Mouse (Mus musculus): ENCODE results near the gene Ppil1. TPM values are rescaled to one million over a fixed set of nuclear protein-coding genes. Genes with fewer than 3 reads are reported as not detected.

Ppil1 gene
- polyA plus RNA-seq, 1 experiment from 2014 or later = 171 TPM

DNA sequence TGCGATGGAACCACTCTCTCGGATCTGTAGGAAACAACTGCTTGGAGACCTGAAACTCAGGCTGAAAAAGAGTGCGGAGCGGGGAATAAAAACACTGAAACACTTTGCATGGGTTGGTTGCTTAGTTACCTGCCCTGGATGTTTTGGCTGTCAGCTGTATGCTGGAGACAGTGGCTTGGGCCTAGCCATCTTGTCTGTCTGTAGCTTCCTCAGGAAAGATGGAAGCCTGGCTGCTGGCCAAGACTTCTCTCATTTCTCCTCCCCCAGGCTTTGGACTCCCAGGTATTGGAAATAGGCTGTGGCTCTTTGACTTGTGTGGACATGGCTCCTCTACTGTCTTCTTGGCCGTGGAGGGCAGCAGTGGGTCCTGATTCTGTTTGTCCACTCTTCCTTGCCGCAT, 37.4 kb upstream of the Ppil1 start:
- 91% methylated on average over 6 of the region's 6 CpGs for WGBS
- H3K36me3 ChIP-seq = peaks cover 35% of the 10 kb centered on the region
- peak overlapping the region; percentile 79 for H3K27ac ChIP-seq
- H3K4me1 ChIP-seq = peaks cover 85% of the 10 kb centered on the region
- no peaks in the 10 kb centered on the region for H3K9me3 ChIP-seq (replicated peaks)
- no peak for ATAC-seq (replicated peaks; ENCODE audit: low FRiP score)
- no peak overlapping the region for H3K4me2 ChIP-seq
- no peak overlapping the region for H3K4me3 ChIP-seq (replicated peaks)
- no peak overlapping the region for H3K9ac ChIP-seq
- no peaks in the 10 kb centered on the region for H3K27me3 ChIP-seq

DNA sequence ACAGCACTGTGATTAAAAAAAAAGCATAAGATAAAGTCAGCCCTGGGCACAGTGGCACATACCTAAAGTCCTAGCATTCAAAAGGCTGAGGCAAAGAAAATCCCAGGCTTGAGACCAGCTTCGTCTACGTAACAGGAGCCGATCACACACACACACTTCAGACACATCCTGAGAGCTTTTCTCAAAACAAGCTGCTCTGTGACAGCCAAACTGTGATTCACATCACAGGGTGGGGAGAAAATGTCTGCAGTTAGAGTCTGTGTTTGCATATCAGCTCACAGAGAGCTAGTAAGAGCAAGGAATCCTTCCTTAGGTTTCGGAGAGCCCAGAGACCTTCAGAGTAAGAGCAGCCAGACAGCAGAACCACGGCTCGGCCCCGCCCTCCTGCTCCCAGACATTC, 36.9 kb upstream of the Ppil1 start:
- 84% methylated on average over 7 of the region's 7 CpGs for WGBS
- H3K4me1 ChIP-seq = peaks cover 89% of the 10 kb centered on the region
- H3K27ac ChIP-seq = peak overlapping the region; percentile 79; the same call in 1 of the 2 replicates
- H3K4me3 ChIP-seq (replicated peaks) = no peak overlapping the region
- no peak overlapping the region for H3K4me2 ChIP-seq
- no peaks in the 10 kb centered on the region for H3K27me3 ChIP-seq
- no peak for ATAC-seq (replicated peaks; ENCODE audit: low FRiP score)
- no peaks in the 10 kb centered on the region for H3K9me3 ChIP-seq (replicated peaks)
- H3K36me3 ChIP-seq = peaks cover 35% of the 10 kb centered on the region
- no peak overlapping the region for H3K9ac ChIP-seq

DNA sequence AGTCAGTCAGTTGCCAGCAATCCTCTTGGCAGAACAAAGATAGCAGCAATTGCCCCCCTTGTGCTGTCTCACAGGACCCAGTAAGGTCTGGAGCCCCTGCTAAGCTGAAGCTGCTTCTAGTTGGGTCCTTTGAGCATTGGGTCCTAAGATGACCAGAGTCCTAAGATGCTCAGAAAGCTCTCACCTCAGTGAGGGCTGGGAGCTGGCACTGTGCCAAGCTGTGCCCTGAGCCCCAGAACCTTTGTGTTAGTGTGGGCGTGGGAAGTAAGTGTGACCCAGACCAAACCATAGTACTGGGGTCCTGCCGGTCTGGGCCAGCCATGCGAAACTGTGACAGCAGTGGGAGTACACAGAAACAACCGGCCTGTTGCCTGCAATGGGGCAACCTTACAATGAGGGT, 35.3 kb upstream of the Ppil1 start:
- 54% methylated on average over 4 of the region's 4 CpGs for WGBS
- Histone ChIP-seq H3K9me3 (replicated peaks) (no peaks in the 10 kb centered on the region), H3K4me3 (replicated peaks) (no peak overlapping the region), H3K4me2 (no peak overlapping the region), H3K9ac (no peak overlapping the region), H3K36me3 (peaks cover 51% of the 10 kb centered on the region), H3K4me1 (peaks cover 89% of the 10 kb centered on the region), H3K27me3 (no peaks in the 10 kb centered on the region), H3K27ac (peak overlapping the region; percentile 55)
- no peak for ATAC-seq (replicated peaks; ENCODE audit: low FRiP score)

DNA sequence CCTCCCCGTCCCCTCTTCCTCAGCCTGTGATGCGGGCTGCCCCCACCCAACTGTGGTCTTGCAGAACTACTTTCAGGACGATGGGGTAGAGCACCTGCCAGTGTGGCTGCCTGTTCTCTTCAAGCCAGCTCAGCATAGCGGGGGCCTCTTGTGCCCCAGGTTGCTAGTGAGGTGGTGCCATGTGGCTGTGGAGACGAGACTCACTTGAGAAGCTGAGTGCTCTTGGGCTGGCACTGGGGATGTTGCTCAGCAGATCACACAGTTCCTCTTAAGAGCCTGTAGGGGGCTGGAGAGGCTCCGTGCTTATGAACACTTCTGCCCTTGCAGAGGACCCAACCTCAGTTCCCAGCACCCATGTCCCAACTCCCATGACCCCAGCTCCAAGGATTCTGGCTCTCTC, 33.8 kb upstream of the Ppil1 start:
- no peaks in the 10 kb centered on the region for H3K27me3 ChIP-seq
- H3K4me3 ChIP-seq (replicated peaks) = no peak overlapping the region
- H3K9ac ChIP-seq = no peak overlapping the region
- no peaks in the 10 kb centered on the region for H3K9me3 ChIP-seq (replicated peaks)
- H3K27ac ChIP-seq = peak overlapping the region; percentile 83
- 66% methylated on average over 6 of the region's 6 CpGs for WGBS
- H3K4me1 ChIP-seq = peaks cover 79% of the 10 kb centered on the region
- peak overlapping the region; percentile 18 for H3K4me2 ChIP-seq
- no peak for ATAC-seq (replicated peaks; ENCODE audit: low FRiP score)
- H3K36me3 ChIP-seq = peaks cover 56% of the 10 kb centered on the region

DNA sequence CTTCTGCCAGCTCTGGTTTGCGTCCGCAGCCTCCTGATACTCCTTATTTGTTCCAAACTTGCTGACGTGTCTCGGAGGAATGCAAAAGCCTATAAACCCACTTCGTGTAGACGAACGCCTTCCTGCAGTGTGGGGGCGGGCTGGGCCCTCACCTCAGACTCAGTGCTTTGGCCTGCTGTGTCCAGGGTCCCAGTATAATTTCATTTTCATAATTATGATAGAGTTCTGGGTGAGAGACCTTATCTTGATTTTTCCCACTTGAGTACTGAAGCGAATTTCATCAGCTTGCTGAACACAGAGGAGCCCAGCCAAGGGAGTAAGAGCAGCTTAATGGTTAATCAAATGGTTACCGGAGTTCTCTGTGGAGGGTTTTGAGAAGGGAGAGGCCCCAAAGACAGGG, 33.3 kb upstream of the Ppil1 start:
- WGBS = 27% methylated on average over 10 of the region's 10 CpGs
- H3K9me3 ChIP-seq (replicated peaks) = no peaks in the 10 kb centered on the region
- no peak overlapping the region for H3K9ac ChIP-seq
- ATAC-seq (replicated peaks; ENCODE audit: low FRiP score) = no peak
- H3K27me3 ChIP-seq = no peaks in the 10 kb centered on the region
- H3K27ac ChIP-seq = peak overlapping the region; percentile 83
- H3K4me3 ChIP-seq (replicated peaks) = no peak overlapping the region
- H3K36me3 ChIP-seq = peaks cover 56% of the 10 kb centered on the region
- peaks cover 75% of the 10 kb centered on the region for H3K4me1 ChIP-seq
- peak overlapping the region; percentile 18 for H3K4me2 ChIP-seq

DNA sequence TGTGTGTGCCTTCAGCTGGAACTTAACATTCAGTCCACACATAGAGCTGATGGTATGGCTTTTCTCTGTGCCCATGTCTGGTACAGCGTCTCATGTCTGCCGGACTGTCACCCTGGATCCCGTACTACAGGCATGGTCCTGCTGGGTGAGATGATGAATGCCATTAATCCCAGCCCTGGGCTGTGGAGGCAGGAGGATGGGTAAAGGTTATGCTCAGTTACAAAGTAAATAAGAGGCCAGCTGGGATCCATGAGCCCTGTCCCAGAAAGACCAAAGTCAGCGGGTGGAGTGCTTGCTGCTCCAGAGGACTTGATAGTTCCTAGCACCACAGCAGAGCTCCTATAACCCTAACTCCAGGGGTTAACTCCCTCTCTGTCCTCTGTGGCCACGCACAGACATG, 31.8 kb upstream of the Ppil1 start:
- H3K27ac ChIP-seq = peak overlapping the region; percentile 83

DNA sequence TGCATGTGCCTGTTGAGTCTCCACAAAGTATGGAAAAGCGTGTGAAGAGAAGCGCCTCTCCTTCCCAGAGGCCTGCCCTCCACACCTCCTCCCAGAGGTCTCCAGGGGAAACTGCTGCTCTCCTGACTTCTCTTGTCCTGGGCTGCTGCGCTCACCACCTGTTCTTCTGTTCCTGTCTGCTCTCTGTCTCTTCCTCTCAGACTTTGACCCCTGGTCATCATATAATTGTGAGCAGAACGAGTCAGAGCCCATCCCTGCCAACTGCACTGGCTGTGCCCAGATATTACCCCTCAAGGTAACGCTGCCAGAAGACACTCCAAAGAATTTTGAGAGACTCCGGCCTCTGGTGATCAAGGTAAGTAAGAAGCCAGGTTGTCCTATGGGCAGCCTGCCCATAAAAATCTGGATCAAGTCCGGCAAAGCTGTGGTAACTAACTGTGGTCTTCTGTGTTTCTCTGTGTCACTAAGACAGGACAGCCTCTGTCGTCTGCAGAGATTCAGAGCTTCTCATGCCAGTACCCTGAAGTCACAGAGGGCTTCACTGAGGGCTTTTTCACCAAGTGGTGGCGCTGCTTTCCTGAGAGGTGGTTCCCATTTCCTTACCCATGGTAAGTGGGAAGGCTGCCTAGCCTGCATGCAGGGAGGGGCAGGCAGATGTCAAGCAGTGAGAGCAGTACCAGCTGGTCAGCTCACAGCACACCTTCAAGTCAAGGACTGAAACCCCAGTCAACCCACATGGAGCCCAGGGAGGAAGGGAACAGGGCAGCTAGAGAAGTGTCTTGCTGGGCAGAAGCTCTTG, 30.0 kb upstream of the Ppil1 start:
- Histone ChIP-seq H3K27ac (peak overlapping the region; percentile 38; the same call in 1 of the 2 replicates), H3K36me3 (peaks cover 37% of the 10 kb centered on the region)

More for the DNA sequence above, 31.8 kb upstream of the Ppil1 start:
- peak; percentile 53 for ATAC-seq (replicated peaks; ENCODE audit: low FRiP score)
- no peak overlapping the region for H3K4me2 ChIP-seq
- peaks cover 52% of the 10 kb centered on the region for H3K36me3 ChIP-seq
- 42% methylated on average over 5 of the region's 5 CpGs for WGBS
- peaks cover 61% of the 10 kb centered on the region for H3K4me1 ChIP-seq
- no peak overlapping the region for H3K9ac ChIP-seq
- H3K4me3 ChIP-seq (replicated peaks) = no peak overlapping the region
- H3K27me3 ChIP-seq = no peaks in the 10 kb centered on the region
- H3K9me3 ChIP-seq (replicated peaks) = no peaks in the 10 kb centered on the region

DNA sequence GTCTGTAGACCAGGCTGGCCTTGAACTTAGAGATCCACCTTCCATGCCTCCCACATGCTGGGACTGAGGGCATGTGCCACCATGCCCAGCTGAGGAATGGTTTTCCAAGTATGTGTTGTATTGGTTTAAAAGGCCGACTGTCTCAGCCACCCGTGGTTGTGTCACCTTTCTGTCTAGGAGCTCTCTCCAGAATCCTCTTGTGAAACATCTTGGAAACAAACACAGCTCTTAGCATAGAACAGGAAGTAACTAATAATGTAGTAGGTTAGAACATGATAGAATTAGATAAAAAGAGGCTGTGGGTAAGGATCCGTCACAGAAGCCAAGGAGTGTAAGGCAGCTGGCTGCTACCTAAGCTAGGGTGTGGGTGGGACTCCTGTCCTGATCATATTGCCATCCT, 29.0 kb upstream of the Ppil1 start:
- ATAC-seq (replicated peaks; ENCODE audit: low FRiP score) = no peak

More for the DNA sequence above, 30.0 kb upstream of the Ppil1 start:
- no peak overlapping the region for H3K4me3 ChIP-seq (replicated peaks)
- no peak for ATAC-seq (replicated peaks; ENCODE audit: low FRiP score)
- WGBS = 70% methylated on average over 9 of the region's 9 CpGs
- H3K9me3 ChIP-seq (replicated peaks) = no peaks in the 10 kb centered on the region
- no peak overlapping the region for H3K4me2 ChIP-seq
- no peaks in the 10 kb centered on the region for H3K27me3 ChIP-seq
- no peak overlapping the region for H3K9ac ChIP-seq
- H3K4me1 ChIP-seq = peaks cover 49% of the 10 kb centered on the region

DNA sequence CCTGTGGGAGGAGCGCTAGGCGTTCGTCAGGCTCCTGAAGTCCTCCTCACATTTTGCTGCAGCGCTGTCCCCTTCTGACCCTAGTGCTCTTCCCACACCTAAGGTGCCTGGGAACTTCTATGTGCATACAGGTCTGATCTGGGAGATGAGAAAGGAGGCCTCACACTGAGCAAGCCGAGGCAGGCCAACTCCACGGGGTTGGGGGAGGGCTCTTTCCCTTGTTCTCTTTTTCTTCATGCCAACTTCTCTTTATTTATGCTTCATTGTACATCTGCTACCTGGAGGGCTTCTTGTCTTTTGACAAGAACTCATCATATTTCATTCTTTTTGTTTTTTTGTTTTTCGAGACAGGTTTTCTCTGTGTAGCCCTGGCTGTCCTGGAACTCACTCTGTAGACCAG, 27.8 kb upstream of the Ppil1 start:
- Histone ChIP-seq H3K9me3 (replicated peaks) (no peaks in the 10 kb centered on the region), H3K27ac (no peak overlapping the region), H3K36me3 (peaks cover 29% of the 10 kb centered on the region), H3K4me1 (peaks cover 30% of the 10 kb centered on the region), H3K4me2 (no peak overlapping the region), H3K9ac (no peak overlapping the region), H3K4me3 (replicated peaks) (no peak overlapping the region), H3K27me3 (no peaks in the 10 kb centered on the region)
- WGBS = 86% methylated on average over 7 of the region's 7 CpGs
- ATAC-seq (replicated peaks; ENCODE audit: low FRiP score) = no peak

More for the DNA sequence above, 29.0 kb upstream of the Ppil1 start:
- H3K27me3 ChIP-seq = no peaks in the 10 kb centered on the region
- H3K27ac ChIP-seq = no peak overlapping the region
- H3K4me1 ChIP-seq = peaks cover 42% of the 10 kb centered on the region
- no peak overlapping the region for H3K4me3 ChIP-seq (replicated peaks)
- peaks cover 32% of the 10 kb centered on the region for H3K36me3 ChIP-seq
- H3K9ac ChIP-seq = no peak overlapping the region
- H3K4me2 ChIP-seq = no peak overlapping the region
- 84% methylated on average over 3 of the region's 3 CpGs for WGBS
- no peaks in the 10 kb centered on the region for H3K9me3 ChIP-seq (replicated peaks)

DNA sequence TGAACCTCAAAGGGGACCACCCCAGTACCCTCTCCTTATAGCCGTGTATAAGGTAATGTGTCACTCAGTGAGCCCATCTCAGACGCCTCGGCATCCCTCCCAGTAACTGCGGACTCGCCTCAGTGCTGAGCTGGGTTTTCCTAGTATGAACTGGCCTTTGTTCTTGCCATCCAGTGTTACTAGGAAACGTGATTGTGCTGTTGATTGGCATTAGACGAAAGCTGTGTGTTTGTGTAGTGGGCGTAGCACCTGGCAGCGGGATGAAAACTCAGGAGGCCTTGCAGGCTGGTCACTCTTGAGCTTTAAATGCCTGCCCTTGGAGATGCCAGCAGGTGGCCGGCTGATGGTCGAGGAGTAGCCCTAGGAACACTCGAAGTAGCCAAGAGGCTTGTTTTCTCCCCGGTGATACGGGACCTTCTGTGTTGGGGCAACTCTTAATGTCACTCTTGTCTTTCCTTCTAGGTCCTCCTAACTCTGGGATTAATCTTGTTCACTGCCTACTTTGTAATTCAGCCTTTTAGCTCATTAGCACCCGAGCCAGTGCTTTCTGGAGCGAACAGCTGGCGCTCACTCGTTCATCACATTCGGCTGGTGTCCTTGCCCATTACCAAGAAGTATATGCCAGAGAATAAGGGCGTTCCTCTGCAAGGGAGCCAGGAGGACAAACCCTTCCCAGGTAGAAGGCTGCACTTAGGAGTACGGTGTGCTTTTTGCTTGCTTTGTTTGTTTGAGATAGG, 18.4 kb upstream of the Ppil1 start:
- Histone ChIP-seq H3K9ac (no peak overlapping the region), H3K36me3 (peaks cover 43% of the 10 kb centered on the region), H3K27ac (no peak overlapping the region), H3K4me2 (no peak overlapping the region), H3K4me3 (replicated peaks) (no peak overlapping the region), H3K9me3 (replicated peaks) (no peaks in the 10 kb centered on the region), H3K27me3 (no peaks in the 10 kb centered on the region), H3K4me1 (peaks cover 6% of the 10 kb centered on the region; the same call in 1 of the 2 replicates)
- 81% methylated on average over 21 of the region's 21 CpGs for WGBS
- ATAC-seq (replicated peaks; ENCODE audit: low FRiP score) = no peak

DNA sequence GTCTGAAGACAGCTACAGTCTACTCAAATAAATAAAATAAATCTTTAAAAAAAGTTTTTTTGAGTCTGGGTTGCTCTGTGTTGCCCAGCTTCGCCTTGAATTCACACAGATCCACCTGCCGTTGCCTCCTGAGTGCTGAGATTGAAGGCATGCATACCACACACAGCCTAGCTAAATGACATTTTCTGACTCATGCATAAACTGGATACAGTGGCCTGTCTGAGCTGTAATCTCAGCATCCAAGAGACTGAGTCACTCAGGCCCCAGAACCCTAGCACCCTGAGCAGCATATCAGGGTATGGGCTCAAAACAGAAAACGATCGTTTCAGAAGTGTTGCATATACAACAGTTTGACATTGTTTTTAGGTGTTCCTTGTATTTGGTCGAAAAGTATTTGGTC, 17.6 kb upstream of the Ppil1 start:
- ATAC-seq (replicated peaks; ENCODE audit: low FRiP score) = no peak
- H3K27me3 ChIP-seq = no peaks in the 10 kb centered on the region
- 90% methylated on average over 5 of the region's 5 CpGs for WGBS
- H3K27ac ChIP-seq = no peak overlapping the region
- peaks cover 42% of the 10 kb centered on the region for H3K36me3 ChIP-seq
- no peak overlapping the region for H3K9ac ChIP-seq
- H3K9me3 ChIP-seq (replicated peaks) = no peaks in the 10 kb centered on the region
- peaks cover 9% of the 10 kb centered on the region; the same call in 1 of the 2 replicates for H3K4me1 ChIP-seq
- no peak overlapping the region for H3K4me3 ChIP-seq (replicated peaks)
- no peak overlapping the region for H3K4me2 ChIP-seq

DNA sequence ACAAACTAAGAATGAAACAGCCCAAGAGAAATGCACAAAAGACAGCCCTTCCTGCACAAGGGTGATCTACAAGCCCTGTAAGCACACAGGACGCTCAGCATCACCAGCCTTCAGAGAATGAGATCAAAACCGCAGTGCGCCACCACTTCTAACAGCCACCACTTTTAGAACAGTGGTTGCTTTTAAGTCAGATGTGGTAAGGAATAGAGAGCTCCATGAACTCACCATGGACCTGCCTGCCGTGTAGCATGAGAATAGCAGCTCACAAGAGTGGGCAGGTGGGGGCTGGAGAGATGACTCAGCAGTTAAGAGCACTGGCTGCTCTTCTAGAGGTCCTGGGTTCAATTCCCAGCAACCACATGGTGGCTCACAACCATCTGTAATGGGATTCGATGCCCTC, 16.4 kb upstream of the Ppil1 start:
- Histone ChIP-seq H3K4me3 (replicated peaks) (no peak overlapping the region), H3K4me2 (no peak overlapping the region), H3K27ac (no peak overlapping the region), H3K36me3 (peaks cover 34% of the 10 kb centered on the region), H3K27me3 (no peaks in the 10 kb centered on the region), H3K9me3 (replicated peaks) (no peaks in the 10 kb centered on the region), H3K9ac (no peak overlapping the region), H3K4me1 (peaks cover 9% of the 10 kb centered on the region; the same call in 1 of the 2 replicates)
- ATAC-seq (replicated peaks; ENCODE audit: low FRiP score) = no peak
- 95% methylated on average over 5 of the region's 5 CpGs for WGBS
